ENCODE assay signal across 12 mouse cellular contexts in the genomic region with DNA sequence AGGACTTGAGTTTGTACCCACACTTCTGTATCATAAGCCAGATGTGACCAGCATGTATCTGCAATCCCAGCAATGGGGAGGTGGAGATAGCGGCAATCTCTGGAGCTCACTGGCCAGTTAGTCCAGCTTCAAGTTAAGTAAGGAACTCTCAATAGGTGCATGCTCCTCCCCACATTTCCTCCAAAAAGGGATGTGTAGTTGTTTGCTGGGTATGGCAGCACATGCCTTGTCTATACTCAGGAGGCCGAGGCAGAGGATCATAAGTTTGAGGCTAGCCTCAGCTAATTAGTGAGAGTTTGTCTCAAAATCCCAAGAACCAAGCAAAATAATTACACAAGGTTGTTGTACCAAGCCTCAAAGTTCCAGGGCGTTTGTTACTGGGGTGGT.
DNase-seq lines count a peak whose midpoint lies in the region; ATAC-seq and TF ChIP-seq lines count a peak whose summit lies in the region.
"Had no signal": no experiment of that assay in that cellular context is flagged by ENCODE, and none has a peak within 500 bp of the region (broad histone marks: within the 10 kb centered on the region; RNA-seq: fewer than 3 reads in every experiment).

No protein-coding gene starts in this region.

- no peak overlapping the region for H3K4me3 ChIP-seq in forebrain, embryonic 10.5 days
- H3K4me3 ChIP-seq in hindbrain, embryonic 12.5 days: no peak overlapping the region
- H3K4me3 ChIP-seq in neural tube, embryonic 12.5 days: no peak overlapping the region
- no peak overlapping the region for H3K4me3 ChIP-seq in kidney, adult 2 months (ENCODE audit: insufficient read depth, low read depth, low read length)

- H3K4me1 ChIP-seq in forebrain, embryonic 10.5 days: peaks cover 34% of the 10 kb centered on the region
- peaks cover 46% of the 10 kb centered on the region for H3K4me1 ChIP-seq in hindbrain, embryonic 12.5 days
- peaks cover 44% of the 10 kb centered on the region for H3K4me1 ChIP-seq in neural tube, embryonic 12.5 days
- no peaks in the 10 kb centered on the region for H3K4me1 ChIP-seq in kidney, adult 2 months (ENCODE audit: control insufficient read depth, insufficient read depth, low read length)

- no peak overlapping the region for H3K9ac ChIP-seq in hindbrain, embryonic 12.5 days
- no peak overlapping the region for H3K9ac ChIP-seq in neural tube, embryonic 12.5 days
- H3K9ac ChIP-seq: liver, embryonic 14.5 days had no signal

- TF ChIP-seq CTCF in brain, embryonic 14.5 days (IDR thresholded peaks at IDR 0.05; ENCODE audit: borderline replicate concordance, extremely low read depth, insufficient read depth, insufficient read length): no peak
- no peak for TF ChIP-seq CTCF in kidney, adult 2 months (conservative IDR thresholded peaks at IDR 0.05; ENCODE audit: insufficient read depth, insufficient read length, low read depth, low read length)

- H3K36me3 ChIP-seq in forebrain, embryonic 10.5 days (replicated peaks): no peaks in the 10 kb centered on the region
- H3K36me3 ChIP-seq in hindbrain, embryonic 12.5 days: no peaks in the 10 kb centered on the region
- no peaks in the 10 kb centered on the region for H3K36me3 ChIP-seq in neural tube, embryonic 12.5 days
- no peaks in the 10 kb centered on the region for H3K36me3 ChIP-seq in kidney, adult 2 months (ENCODE audit: control insufficient read depth, insufficient read depth, low read length)

- no peaks in the 10 kb centered on the region for H3K9me3 ChIP-seq in forebrain, embryonic 10.5 days
- H3K9me3 ChIP-seq in hindbrain, embryonic 12.5 days (replicated peaks): 0 out of 2 replicates have a peak, but pooled peaks cover 3% of the 10 kb centered on the region
- H3K9me3 ChIP-seq in neural tube, embryonic 12.5 days: no peaks in the 10 kb centered on the region

- WGBS in forebrain, embryonic 10.5 days: 93% methylated on average over 3 of the region's 3 CpGs
- 87% methylated on average over 3 of the region's 3 CpGs for WGBS in hindbrain, embryonic 12.5 days
- 88% methylated on average over 3 of the region's 3 CpGs for WGBS in neural tube, embryonic 12.5 days
- 88% methylated on average over 3 of the region's 3 CpGs for WGBS in kidney, adult 2 months

- peaks cover 19% of the 10 kb centered on the region for H3K27me3 ChIP-seq in forebrain, embryonic 10.5 days (ENCODE audit: poor library complexity, severe bottlenecking)
- no peaks in the 10 kb centered on the region for H3K27me3 ChIP-seq in hindbrain, embryonic 12.5 days
- H3K27me3 ChIP-seq in neural tube, embryonic 12.5 days (replicated peaks): no peaks in the 10 kb centered on the region
- no peaks in the 10 kb centered on the region for H3K27me3 ChIP-seq in kidney, adult 2 months (replicated peaks; ENCODE audit: control insufficient read depth, insufficient read depth, low read length)

- no peak for ATAC-seq in hindbrain, embryonic 12.5 days (ENCODE audit: low FRiP score)
- ATAC-seq in neural tube, embryonic 12.5 days (ENCODE audit: low FRiP score, low read depth): no peak

- no peak for TF ChIP-seq POLR2A in brain, embryonic 14.5 days (IDR thresholded peaks at IDR 0.05; ENCODE audit: borderline replicate concordance, extremely low read depth, insufficient read depth, insufficient read length, poor library complexity, severe bottlenecking)
- no peak for TF ChIP-seq POLR2A in kidney, adult 2 months (IDR thresholded peaks at IDR 0.05; ENCODE audit: low read depth, low read length)

- no peak overlapping the region for H3K4me2 ChIP-seq in hindbrain, embryonic 12.5 days (replicated peaks)
- H3K4me2 ChIP-seq in neural tube, embryonic 12.5 days (replicated peaks): no peak overlapping the region

- peak; percentile 30 for DNase-seq in brain, embryonic 14.5 days (ENCODE audit: low read depth)
- DNase-seq in forebrain, embryonic 10.5 days (ENCODE audit: extremely low spot score, low spot score): no peak
- DNase-seq in kidney, adult 2 months: no peak
- DNase-seq in adrenal gland, postnatal 14 days: no peak
- DNase-seq in heart, adult 9 months (ENCODE audit: low spot score in 2 of 2): no peak
- DNase-seq: heart, postnatal 4 days; kidney, adult 9 months; lung, postnatal 14 days; thymus, adult 18-20 months had no signal

- H3K27ac ChIP-seq in forebrain, embryonic 10.5 days: peak overlapping the region; percentile 41; the same call in 1 of the 2 replicates
- H3K27ac ChIP-seq in hindbrain, embryonic 12.5 days: peak overlapping the region; percentile 87
- 0 out of 2 replicates have a peak overlapping the region, but pooled peaks have one; percentile 57 for H3K27ac ChIP-seq in neural tube, embryonic 12.5 days
- H3K27ac ChIP-seq in kidney, adult 2 months (ENCODE audit: insufficient read depth, low read depth, low read length): no peak overlapping the region
- H3K27ac ChIP-seq: liver, embryonic 14.5 days had no signal
